Mouse (Mus musculus): Measurements from ENCODE around the gene Wdr81. TPM values are rescaled to one million over a fixed set of nuclear protein-coding genes. Genes with fewer than 3 reads are reported as not detected.

The Wdr81 gene
- 3.7 and 3.8 TPM in 2 replicates for polyA plus RNA-seq (2015; fragmentation: Nextera tagmentation; extraction: Ambion mirVana)

- peaks cover 20% of the 10 kb centered on the region for H3K36me3 ChIP-seq
- peak within 1 kb of the TSS; percentile 65 for H3K4me3 ChIP-seq
- H3K9ac ChIP-seq = peak within 1 kb of the TSS; percentile 88
- no peaks in the 10 kb centered on the region for H3K27me3 ChIP-seq (replicated peaks)
- H3K27ac ChIP-seq (replicated peaks) = peak within 1 kb of the TSS; percentile 80
- WGBS = 2% methylated on average over 56 of the region's 56 CpGs
- H3K4me2 ChIP-seq = peak within 1 kb of the TSS; percentile 100
- peaks cover 41% of the 10 kb centered on the region for H3K4me1 ChIP-seq
- peak; percentile 90 for ATAC-seq (ENCODE audit: extremely low read depth, insufficient number of reproducible peaks, low FRiP score, low TSS enrichment)
- no peaks in the 10 kb centered on the region for H3K9me3 ChIP-seq
Measured at GRCm38 (mm10) chr11:75453991-75454930, at the start of gene Wdr81. TSS of gene Wdr81 (minus strand) at chr11:75454717.

GRCm38 (mm10) chr11:75498126-75498525 is 43.6 kb upstream of the Wdr81 start:
- ATAC-seq (ENCODE audit: extremely low read depth, insufficient number of reproducible peaks, low FRiP score, low TSS enrichment) = no peak

GRCm38 (mm10) chr11:75494296-75495049 is 40.0 kb upstream of the Wdr81 start:
- WGBS = 90% methylated on average over 10 of the region's 10 CpGs
- no peak overlapping the region for H3K27ac ChIP-seq (replicated peaks)
- H3K4me2 ChIP-seq = no peak overlapping the region
- H3K27me3 ChIP-seq (replicated peaks) = no peaks in the 10 kb centered on the region
- no peak overlapping the region for H3K4me3 ChIP-seq
- 0 out of 2 replicates have a peak, but pooled peaks cover 4% of the 10 kb centered on the region for H3K4me1 ChIP-seq
- H3K36me3 ChIP-seq = peaks cover 100% of the 10 kb centered on the region
- no peak for ATAC-seq (ENCODE audit: extremely low read depth, insufficient number of reproducible peaks, low FRiP score, low TSS enrichment)
- H3K9me3 ChIP-seq = no peaks in the 10 kb centered on the region
- no peak overlapping the region for H3K9ac ChIP-seq

More at GRCm38 (mm10) chr11:75498126-75498525, 43.6 kb upstream of the Wdr81 start:
- Histone ChIP-seq H3K27ac (replicated peaks) (no peak overlapping the region), H3K4me2 (no peak overlapping the region), H3K9me3 (no peaks in the 10 kb centered on the region), H3K4me3 (no peak overlapping the region), H3K27me3 (replicated peaks) (no peaks in the 10 kb centered on the region), H3K36me3 (peaks cover 100% of the 10 kb centered on the region), H3K4me1 (0 out of 2 replicates have a peak, but pooled peaks cover 4% of the 10 kb centered on the region), H3K9ac (no peak overlapping the region)
- WGBS = 27% methylated on average over 1 of the region's 1 CpGs

- Histone ChIP-seq H3K27ac (replicated peaks) (no peak overlapping the region), H3K36me3 (peaks cover 46% of the 10 kb centered on the region), H3K4me2 (peak overlapping the region; percentile 96), H3K27me3 (replicated peaks) (peaks cover 6% of the 10 kb centered on the region), H3K4me3 (peak overlapping the region; percentile 89), H3K9ac (peak overlapping the region; percentile 97), H3K9me3 (no peaks in the 10 kb centered on the region), H3K4me1 (peaks cover 13% of the 10 kb centered on the region)
- WGBS = 28% methylated on average over 6 of the region's 6 CpGs
- ATAC-seq (ENCODE audit: extremely low read depth, insufficient number of reproducible peaks, low FRiP score, low TSS enrichment) = no peak
Measured at GRCm38 (mm10) chr11:75487496-75487895, 33.0 kb upstream of the Wdr81 start.

GRCm38 (mm10) chr11:75486601-75487285 is 32.2 kb upstream of the Wdr81 start, which contains the start of gene Prpf8:
TSS of gene Prpf8 (plus strand) at chr11:75486816.
- Histone ChIP-seq H3K27me3 (replicated peaks) (peaks cover 7% of the 10 kb centered on the region), H3K9ac (peak within 1 kb of the TSS; percentile 97), H3K27ac (replicated peaks) (peak within 1 kb of the TSS; percentile 55), H3K36me3 (peaks cover 38% of the 10 kb centered on the region), H3K4me2 (peak within 1 kb of the TSS; percentile 96), H3K4me1 (peaks cover 13% of the 10 kb centered on the region), H3K4me3 (peak within 1 kb of the TSS; percentile 89), H3K9me3 (no peaks in the 10 kb centered on the region)
- ATAC-seq (ENCODE audit: extremely low read depth, insufficient number of reproducible peaks, low FRiP score, low TSS enrichment) = peak; percentile 97
- under 1% methylated on average over 52 of the region's 52 CpGs for WGBS

- peak overlapping the region; percentile 60 for H3K4me2 ChIP-seq
- H3K27ac ChIP-seq (replicated peaks) = no peak overlapping the region
- H3K4me1 ChIP-seq = peaks cover 13% of the 10 kb centered on the region
- no peak for ATAC-seq (ENCODE audit: extremely low read depth, insufficient number of reproducible peaks, low FRiP score, low TSS enrichment)
- no peaks in the 10 kb centered on the region for H3K9me3 ChIP-seq
- H3K4me3 ChIP-seq = peak overlapping the region; percentile 89
- no peak overlapping the region for H3K9ac ChIP-seq
- H3K27me3 ChIP-seq (replicated peaks) = peaks cover 7% of the 10 kb centered on the region
- H3K36me3 ChIP-seq = peaks cover 33% of the 10 kb centered on the region
- 21% methylated on average over 3 of the region's 3 CpGs for WGBS
Measured at GRCm38 (mm10) chr11:75486192-75486591, 31.7 kb upstream of the Wdr81 start.

GRCm38 (mm10) chr11:75473376-75473775 is 18.9 kb upstream of the Wdr81 start:
- H3K36me3 ChIP-seq = no peaks in the 10 kb centered on the region
- no peak for ATAC-seq (ENCODE audit: extremely low read depth, insufficient number of reproducible peaks, low FRiP score, low TSS enrichment)
- no peak overlapping the region for H3K4me2 ChIP-seq
- H3K4me3 ChIP-seq = no peak overlapping the region
- H3K9me3 ChIP-seq = no peaks in the 10 kb centered on the region
- H3K27ac ChIP-seq (replicated peaks) = no peak overlapping the region
- no peak overlapping the region for H3K9ac ChIP-seq
- H3K4me1 ChIP-seq = peaks cover 2% of the 10 kb centered on the region
- H3K27me3 ChIP-seq (replicated peaks) = no peaks in the 10 kb centered on the region
- WGBS = 57% methylated on average over 7 of the region's 7 CpGs

- H3K27ac ChIP-seq (replicated peaks) = no peak overlapping the region
- 70% methylated on average over 11 of the region's 11 CpGs for WGBS
- no peak for ATAC-seq (ENCODE audit: extremely low read depth, insufficient number of reproducible peaks, low FRiP score, low TSS enrichment)
- H3K27me3 ChIP-seq (replicated peaks) = no peaks in the 10 kb centered on the region
- H3K9ac ChIP-seq = no peak overlapping the region
- H3K36me3 ChIP-seq = no peaks in the 10 kb centered on the region
- no peak overlapping the region for H3K4me2 ChIP-seq
- no peaks in the 10 kb centered on the region for H3K9me3 ChIP-seq
- no peak overlapping the region for H3K4me3 ChIP-seq
- H3K4me1 ChIP-seq = peaks cover 9% of the 10 kb centered on the region
Measured at GRCm38 (mm10) chr11:75472469-75473081, 18.1 kb upstream of the Wdr81 start.

GRCm38 (mm10) chr11:75470675-75471074 is 16.2 kb upstream of the Wdr81 start:
- Histone ChIP-seq H3K36me3 (peaks cover 10% of the 10 kb centered on the region), H3K4me3 (no peak overlapping the region), H3K9ac (no peak overlapping the region), H3K4me2 (no peak overlapping the region), H3K4me1 (peaks cover 17% of the 10 kb centered on the region), H3K27me3 (replicated peaks) (no peaks in the 10 kb centered on the region), H3K9me3 (peaks cover 4% of the 10 kb centered on the region; the same call in 1 of the 2 replicates), H3K27ac (replicated peaks) (0 out of 2 replicates have a peak overlapping the region, but pooled peaks have one; percentile 10)
- 75% methylated on average over 3 of the region's 3 CpGs for WGBS
- no peak for ATAC-seq (ENCODE audit: extremely low read depth, insufficient number of reproducible peaks, low FRiP score, low TSS enrichment)

GRCm38 (mm10) chr11:75469261-75469660 is 14.7 kb upstream of the Wdr81 start:
- no peak overlapping the region for H3K4me2 ChIP-seq
- H3K27ac ChIP-seq (replicated peaks) = no peak overlapping the region
- H3K27me3 ChIP-seq (replicated peaks) = no peaks in the 10 kb centered on the region
- peaks cover 4% of the 10 kb centered on the region; the same call in 1 of the 2 replicates for H3K9me3 ChIP-seq
- H3K4me1 ChIP-seq = peaks cover 21% of the 10 kb centered on the region
- WGBS = 88% methylated on average over 4 of the region's 4 CpGs
- H3K9ac ChIP-seq = no peak overlapping the region
- no peak overlapping the region for H3K4me3 ChIP-seq
- no peak for ATAC-seq (ENCODE audit: extremely low read depth, insufficient number of reproducible peaks, low FRiP score, low TSS enrichment)
- H3K36me3 ChIP-seq = peaks cover 24% of the 10 kb centered on the region
